Mouse (Mus musculus) telencephalon, adult 2 months (tissue): ENCODE measurements around the gene Epx.

Experiments
- DNase-seq: peaks from one replicate; pipeline ENCODE4 v3.0.0-alpha.2; 2011; ENCODE audit warnings: low read depth, low spot score

The Epx gene

GRCm38 (mm10) chr11:87840676-87841075 is 34.7 kb downstream of the Epx start:
- no peak for DNase-seq

GRCm38 (mm10) chr11:87828239-87828900 is 47.0 kb downstream of the Epx start, which contains the start of gene Lpo:
TSS of gene Lpo (minus strand) at chr11:87828289.
- DNase-seq: peak; percentile 27

DNA sequence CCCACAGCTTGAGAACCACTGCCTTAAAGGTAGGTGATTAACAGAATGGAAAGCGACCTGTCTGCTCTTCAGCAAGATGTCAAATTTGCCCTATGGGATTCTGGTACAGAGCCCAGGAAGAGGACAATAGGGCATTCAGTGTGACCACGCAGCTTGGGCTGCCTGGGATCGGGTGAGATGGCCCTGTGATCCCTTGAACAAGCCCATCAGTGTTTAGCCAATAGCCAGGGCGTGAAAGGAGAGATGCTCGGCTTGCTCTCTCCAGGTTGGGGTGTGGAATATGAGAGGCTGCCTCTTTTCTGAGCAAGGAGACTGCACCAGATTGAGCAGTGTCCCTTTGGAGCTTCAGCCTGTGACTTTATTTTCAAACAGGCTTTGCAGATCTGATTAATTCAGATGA is 53.8 kb downstream of the Epx start:
- peak; percentile 38 for DNase-seq

- no peak for DNase-seq
These were observed 57.9 kb downstream of the Epx start for GRCm38 (mm10) chr11:87817443-87817773.

DNA sequence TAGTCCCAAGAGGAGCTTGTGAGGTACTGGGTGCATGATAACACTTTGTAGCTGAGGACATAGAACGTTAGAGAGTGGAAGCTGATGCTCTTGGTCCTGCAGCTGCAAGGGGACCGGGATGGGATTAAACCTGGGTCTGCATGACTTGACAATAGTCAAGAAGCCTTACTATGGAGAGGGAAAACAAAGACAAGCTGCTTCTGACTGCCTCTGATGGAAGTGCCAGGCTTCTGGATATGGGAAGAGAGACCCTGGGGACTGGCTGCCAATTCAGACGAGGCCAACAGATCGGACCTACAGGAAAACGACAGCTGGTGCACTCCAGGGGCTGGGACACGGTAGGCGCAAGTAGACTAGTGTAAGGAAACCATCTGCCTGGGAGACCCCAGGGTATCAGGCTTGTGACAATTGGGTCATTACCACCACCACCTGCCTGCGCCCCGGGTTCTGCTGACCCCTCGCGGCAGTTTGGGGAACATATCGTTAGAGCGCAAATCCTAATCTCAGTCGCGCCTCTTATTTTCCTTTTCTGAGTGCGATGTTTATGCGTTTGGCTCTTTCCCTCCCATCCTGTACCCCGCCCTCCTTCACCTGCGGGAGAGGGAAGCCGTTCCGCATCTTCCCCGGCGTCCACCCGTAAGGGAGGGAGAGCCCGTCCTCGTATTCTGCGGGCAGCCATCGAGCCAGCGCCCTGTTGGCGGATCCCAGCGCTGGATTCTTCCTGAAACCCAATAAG is 58.5 kb downstream of the Epx start:
- DNase-seq: no peak

GRCm38 (mm10) chr11:87814831-87815230 is 60.5 kb downstream of the Epx start:
- DNase-seq: no peak
